Mouse (Mus musculus) cerebellum, adult 2 months (tissue): ENCODE measurements around the gene Fbxo21. TPM values are rescaled to one million over a fixed set of nuclear protein-coding genes. Genes with fewer than 3 reads are reported as not detected.
A peak's percentile ranks its signal among the peaks of the same experiment; 100 is the strongest.

Experiments used
- DNase-seq, 2 experiments: peaks; one replicate each; pipeline ENCODE4 v3.0.0; 2021
- H3K27ac ChIP-seq: fragments of 200-500 bp; 2 replicates; pipeline ENCODE4 v1.5.1; 2012; ENCODE audit warnings: low read length, control low read depth, inconsistent platforms; ENCODE audit not compliant: insufficient read depth
- H3K27me3 ChIP-seq: fragments of 200-500 bp; 2 replicates; pipeline ENCODE4 v1.6.1; 2012; ENCODE audit warnings: inconsistent platforms, mild to moderate bottlenecking, low read length, moderate library complexity; ENCODE audit not compliant: control insufficient read depth, insufficient read depth
- H3K4me1 ChIP-seq: fragments of 200-500 bp; 2 replicates; pipeline ENCODE4 v1.6.1; 2011; ENCODE audit warnings: low read length; ENCODE audit not compliant: control insufficient read depth, insufficient read depth
- H3K4me3 ChIP-seq: fragments of 200-500 bp; replicated peaks from 2 replicates; pipeline ENCODE3; 2011; ENCODE audit warnings: mild to moderate bottlenecking, low read depth, low read length, control low read depth; ENCODE audit not compliant: insufficient read depth
- CTCF ChIP-seq: fragments of 200-500 bp; IDR thresholded peaks from 2 replicates; pipeline ENCODE4 v1.5.1; 2011; ENCODE audit warnings: low read depth, mild to moderate bottlenecking, control low read depth, low read length, moderate library complexity, borderline replicate concordance; ENCODE audit not compliant: insufficient read depth
- POLR2A ChIP-seq: fragments of 200-500 bp; IDR thresholded peaks from 2 replicates; pipeline ENCODE4 v1.6.1; 2011; ENCODE audit warnings: low read length, control low read depth, borderline replicate concordance; ENCODE audit not compliant: insufficient read depth
- whole genome bisulfite sequencing: fragments of 180-500 bp; shearing (Covaris S2); methylation state at CpG from one replicate; pipeline ENCODE4 v1.1.7; 2018; 5-methylcytosine and 5-hydroxymethylcytosine counted together
- polyA plus RNA-seq: library from polyadenylated mRNA; depleted of rRNA; stranded (reverse); fragments of >200 nt; gene quantifications from 2 replicates; pipeline ENCODE4 v1.2.3, GENCODE M21; 2012

Gene Fbxo21
- polyA plus RNA-seq, 1 experiment: 114 TPM

- Histone ChIP-seq H3K27ac (no peak overlapping the region), H3K4me1 (peaks cover 50% of the 10 kb centered on the region), H3K4me3 (no peak overlapping the region), H3K27me3 (no peaks in the 10 kb centered on the region)
- DNase-seq: no peak
- 80% methylated on average over 7 of the region's 7 CpGs for whole genome bisulfite sequencing
- TF ChIP-seq CTCF (no peak), POLR2A (no peak)
Measured at GRCm38 (mm10) chr5:118010872-118011271, 34.3 kb downstream of the Fbxo21 start.

DNA sequence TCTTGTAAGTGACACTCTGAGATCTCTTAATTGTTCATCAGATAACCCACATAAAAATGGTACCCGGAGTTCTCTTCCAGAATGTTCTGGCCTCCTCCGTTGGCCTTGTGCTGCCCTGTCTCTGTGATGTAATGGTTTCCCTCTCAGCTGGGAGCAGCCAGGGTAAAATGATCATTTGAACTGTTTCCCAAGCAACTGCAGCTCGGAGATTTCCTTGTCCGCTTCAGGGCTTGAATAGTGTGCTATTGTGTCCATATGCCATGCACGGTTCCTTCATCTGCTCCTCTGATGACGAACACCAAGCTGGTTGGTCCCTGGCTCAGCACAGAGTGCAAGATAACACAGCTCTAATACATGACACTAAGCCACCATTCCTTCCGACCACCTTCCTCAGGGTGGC, 35.3 kb downstream of the Fbxo21 start:
- peaks cover 41% of the 10 kb centered on the region for H3K4me1 ChIP-seq
- TF ChIP-seq CTCF: no peak
- TF ChIP-seq POLR2A: no peak
- no peaks in the 10 kb centered on the region for H3K27me3 ChIP-seq
- no peak for DNase-seq
- WGBS: 39% methylated on average over 7 of the region's 7 CpGs
- H3K4me3 ChIP-seq: no peak overlapping the region
- H3K27ac ChIP-seq: no peak overlapping the region

DNA sequence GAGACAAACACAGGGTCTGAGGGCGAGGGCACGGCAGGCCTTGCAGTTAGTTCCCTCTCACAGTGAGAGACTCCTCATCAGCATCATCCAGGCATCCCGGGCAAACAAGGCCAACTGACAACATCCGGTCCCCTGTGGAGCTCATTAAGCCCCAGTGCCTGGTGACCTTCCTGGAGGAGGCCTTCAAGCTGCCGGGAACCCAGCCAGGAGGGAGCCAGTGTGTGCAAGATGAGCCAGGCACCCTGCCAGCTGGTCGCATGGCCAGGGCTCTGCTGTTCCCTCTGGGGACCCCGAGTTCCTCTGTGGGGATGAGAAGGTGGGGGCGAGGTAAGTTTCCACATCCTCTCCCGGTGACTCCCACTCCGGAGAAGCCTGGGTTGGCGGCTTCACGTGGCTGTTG, 38.5 kb downstream of the Fbxo21 start:
- DNase-seq: peak; percentile 80 to 81
- H3K27me3 ChIP-seq: no peaks in the 10 kb centered on the region
- no peak overlapping the region for H3K4me3 ChIP-seq
- 6% methylated on average over 12 of the region's 12 CpGs for WGBS
- H3K27ac ChIP-seq: peak overlapping the region; percentile 6; the same call in 1 of the 2 replicates
- no peak for TF ChIP-seq CTCF
- no peak for TF ChIP-seq POLR2A
- H3K4me1 ChIP-seq: peaks cover 32% of the 10 kb centered on the region

DNA sequence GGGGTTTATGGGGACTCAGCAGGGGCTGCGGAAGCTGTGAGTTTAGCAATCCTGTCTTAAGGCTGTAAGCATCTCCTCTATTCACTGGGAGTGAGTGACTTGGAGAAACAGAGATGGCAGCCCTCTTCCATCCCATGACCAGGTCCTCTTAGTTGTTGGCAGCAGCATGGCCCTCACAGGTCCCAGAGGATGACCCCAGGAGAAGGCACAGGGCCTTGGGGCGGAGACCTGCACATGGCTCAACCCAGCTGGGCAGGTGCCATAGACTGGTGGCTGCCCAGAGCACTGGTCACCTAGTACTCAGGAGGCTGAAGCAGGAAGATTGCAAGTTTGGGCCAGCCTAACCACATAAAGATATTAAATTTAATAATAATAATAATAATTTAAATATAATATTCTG, 39.1 kb downstream of the Fbxo21 start:
- peaks cover 29% of the 10 kb centered on the region for H3K4me1 ChIP-seq
- 81% methylated on average over 2 of the region's 2 CpGs for WGBS
- TF ChIP-seq POLR2A (no peak), CTCF (no peak)
- H3K4me3 ChIP-seq: no peak overlapping the region
- peak overlapping the region; percentile 6; the same call in 1 of the 2 replicates for H3K27ac ChIP-seq
- DNase-seq: no peak
- H3K27me3 ChIP-seq: no peaks in the 10 kb centered on the region

GRCm38 (mm10) chr5:118017527-118017926, 41.0 kb downstream of the Fbxo21 start:
- Histone ChIP-seq H3K4me3 (no peak overlapping the region), H3K27me3 (no peaks in the 10 kb centered on the region), H3K4me1 (peaks cover 20% of the 10 kb centered on the region), H3K27ac (no peak overlapping the region)
- DNase-seq: no peak
- TF ChIP-seq CTCF (no peak), POLR2A (no peak)
- 67% methylated on average over 5 of the region's 5 CpGs for WGBS

DNA sequence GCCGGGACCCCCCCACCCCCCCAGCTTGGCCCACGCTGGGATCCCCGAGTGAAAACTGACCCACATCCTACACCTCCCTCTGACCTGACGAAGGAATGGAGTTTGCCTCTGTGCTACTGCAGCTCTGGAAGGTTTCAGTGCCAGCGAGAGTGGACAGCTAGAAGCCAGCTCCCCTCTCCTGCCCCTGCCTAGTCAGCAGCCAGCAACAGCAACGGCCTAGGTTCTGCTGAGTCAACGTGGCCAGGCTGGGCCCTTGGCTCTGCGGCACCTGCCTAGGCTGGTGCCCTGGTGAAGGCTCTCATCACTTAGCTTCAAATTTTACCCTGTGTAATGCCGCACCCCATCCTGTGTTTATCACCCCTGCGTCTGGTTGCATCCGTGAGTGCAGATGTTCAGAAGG, 43.4 kb downstream of the Fbxo21 start:
- 74% methylated on average over 11 of the region's 11 CpGs for WGBS
- Histone ChIP-seq H3K4me3 (no peak overlapping the region), H3K27me3 (no peaks in the 10 kb centered on the region), H3K27ac (no peak overlapping the region), H3K4me1 (peaks cover 9% of the 10 kb centered on the region)
- no peak for DNase-seq
- TF ChIP-seq CTCF (no peak), POLR2A (no peak)

- Histone ChIP-seq H3K27ac (no peak overlapping the region), H3K4me3 (no peak overlapping the region), H3K27me3 (no peaks in the 10 kb centered on the region), H3K4me1 (no peaks in the 10 kb centered on the region)
- no peak for DNase-seq
- 77% methylated on average over 3 of the region's 3 CpGs for WGBS
- TF ChIP-seq CTCF (no peak), POLR2A (no peak)
Measured at GRCm38 (mm10) chr5:118023053-118023452, 46.5 kb downstream of the Fbxo21 start.

GRCm38 (mm10) chr5:118025880-118026279, 49.4 kb downstream of the Fbxo21 start:
- H3K4me1 ChIP-seq: peaks cover 10% of the 10 kb centered on the region; the same call in 1 of the 2 replicates
- no peak for TF ChIP-seq CTCF
- no peak for TF ChIP-seq POLR2A
- WGBS: 23% methylated on average over 12 of the region's 12 CpGs
- DNase-seq: no peak
- no peak overlapping the region for H3K4me3 ChIP-seq
- H3K27me3 ChIP-seq: no peaks in the 10 kb centered on the region
- H3K27ac ChIP-seq: no peak overlapping the region
